Mouse (Mus musculus) lung, postnatal 4 days (tissue): ENCODE data around the gene Gcn1l1.
"Not testable (repeated sequence)": the region's sequence is repeated elsewhere in the genome, so short reads cannot be mapped to it uniquely, and the experiment has no call there.

ENCODE experiments used
- DNase-seq, 2 experiments: peaks; one replicate each; pipeline ENCODE4 v3.0.0; 2021

Gcn1l1 gene

GRCm38 (mm10) chr5:115564737-115565393 is at the start of gene Gcn1l1:
TSS of gene Gcn1l1 (plus strand) at chr5:115565254.
- DNase-seq = peak; percentile 85 to 90

GRCm38 (mm10) chr5:115516081-115516907 is 48.8 kb upstream of the Gcn1l1 start:
- peak; percentile 78 to 85 for DNase-seq

- DNase-seq = no peak
Observed at GRCm38 (mm10) chr5:115516908-115517307, 48.1 kb upstream of the Gcn1l1 start.

GRCm38 (mm10) chr5:115517501-115517900 is 47.6 kb upstream of the Gcn1l1 start:
- DNase-seq = no peak

GRCm38 (mm10) chr5:115518214-115518613 is 46.8 kb upstream of the Gcn1l1 start:
- DNase-seq = not testable (repeated sequence)

- DNase-seq = peak; percentile 56 to 67
Observed at GRCm38 (mm10) chr5:115520325-115520869, 44.7 kb upstream of the Gcn1l1 start.

GRCm38 (mm10) chr5:115521553-115522461 is 43.2 kb upstream of the Gcn1l1 start:
- DNase-seq = peak; percentile 74 to 78

- DNase-seq = no peak
Observed at GRCm38 (mm10) chr5:115522531-115522930, 42.5 kb upstream of the Gcn1l1 start.

GRCm38 (mm10) chr5:115522981-115523499 is 42.0 kb upstream of the Gcn1l1 start:
- no peak for DNase-seq

GRCm38 (mm10) chr5:115523971-115524370 is 41.1 kb upstream of the Gcn1l1 start:
- peak; percentile 73 to 89 for DNase-seq

- DNase-seq = no peak
Observed at GRCm38 (mm10) chr5:115524471-115524870, 40.6 kb upstream of the Gcn1l1 start.

GRCm38 (mm10) chr5:115525416-115525815 is 39.6 kb upstream of the Gcn1l1 start:
- no peak for DNase-seq

- no peak for DNase-seq
Observed at GRCm38 (mm10) chr5:115525943-115526342, 39.1 kb upstream of the Gcn1l1 start.

GRCm38 (mm10) chr5:115526456-115527202 is 38.4 kb upstream of the Gcn1l1 start:
- no peak for DNase-seq

- DNase-seq = no peak
Observed at GRCm38 (mm10) chr5:115528128-115528527, 36.9 kb upstream of the Gcn1l1 start.

GRCm38 (mm10) chr5:115529364-115529741 is 35.7 kb upstream of the Gcn1l1 start:
- DNase-seq = no peak

- peak; percentile 57 to 76 for DNase-seq
Observed at GRCm38 (mm10) chr5:115529742-115530446, 35.2 kb upstream of the Gcn1l1 start.

- DNase-seq = peak; percentile 59 to 73
Observed at GRCm38 (mm10) chr5:115530447-115530809, 34.6 kb upstream of the Gcn1l1 start.

- peak; percentile 80 to 91 for DNase-seq
Observed at GRCm38 (mm10) chr5:115531671-115532270, 33.3 kb upstream of the Gcn1l1 start.

- no peak for DNase-seq
Observed at GRCm38 (mm10) chr5:115534290-115534731, 30.7 kb upstream of the Gcn1l1 start.

- DNase-seq = peak; percentile 62 to 71
Observed at GRCm38 (mm10) chr5:115534856-115535255, 30.2 kb upstream of the Gcn1l1 start.
